Mouse (Mus musculus): ENCODE measurements at regions not wholly inside any gene's neighbourhood (a gene's known extent, or its start where the extent isn't known, plus 50 kb on each side); places are given as distances from the start of the nearest gene placed in this dataset.

DNA sequence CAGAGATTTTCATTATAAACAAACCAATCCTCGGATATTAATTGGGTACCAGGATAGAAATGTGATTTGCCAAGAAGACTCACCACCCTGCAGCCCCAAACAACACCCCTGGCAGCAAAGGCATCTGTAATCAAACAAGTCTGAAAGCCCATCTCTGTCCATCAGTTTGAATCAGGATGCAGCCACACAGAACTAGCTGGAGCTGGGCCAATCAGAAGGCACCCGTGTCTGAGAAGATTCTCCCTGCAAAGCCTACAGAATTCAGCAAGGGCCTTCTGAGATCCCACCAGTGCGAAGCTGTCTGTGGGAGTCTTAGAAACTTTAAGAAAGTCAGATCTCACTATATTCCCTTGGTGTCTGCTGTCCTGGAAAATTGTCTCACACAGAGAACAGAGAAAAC, 404.5 kb downstream of the Sox11 start:
- no peak for TF ChIP-seq CTCF (IDR thresholded peaks at IDR 0.05; ENCODE audit: low read depth)
- no peaks in the 10 kb centered on the region for H3K27me3 ChIP-seq (ENCODE audit: insufficient read depth, low read length)
- H3K27ac ChIP-seq (ENCODE audit: low read depth): no peak overlapping the region
- no peak overlapping the region for H3K4me2 ChIP-seq
- DNase-seq (peak; percentile 4), ATAC-seq (ENCODE audit: insufficient read depth) (no peak)
- H3K9me3 ChIP-seq (ENCODE audit: low read depth, low read length): peaks cover 5% of the 10 kb centered on the region; the same call in 1 of the 2 replicates
- WGBS: 52% methylated on average over 3 of the region's 3 CpGs
- no peak overlapping the region for H3K9ac ChIP-seq
- H3K4me1 ChIP-seq (ENCODE audit: insufficient read depth): no peaks in the 10 kb centered on the region; the same call in 1 of the 2 replicates
- no peak overlapping the region for H3K4me3 ChIP-seq (ENCODE audit: low read depth, low read length)
- H3K36me3 ChIP-seq (ENCODE audit: insufficient read depth): no peaks in the 10 kb centered on the region

DNA sequence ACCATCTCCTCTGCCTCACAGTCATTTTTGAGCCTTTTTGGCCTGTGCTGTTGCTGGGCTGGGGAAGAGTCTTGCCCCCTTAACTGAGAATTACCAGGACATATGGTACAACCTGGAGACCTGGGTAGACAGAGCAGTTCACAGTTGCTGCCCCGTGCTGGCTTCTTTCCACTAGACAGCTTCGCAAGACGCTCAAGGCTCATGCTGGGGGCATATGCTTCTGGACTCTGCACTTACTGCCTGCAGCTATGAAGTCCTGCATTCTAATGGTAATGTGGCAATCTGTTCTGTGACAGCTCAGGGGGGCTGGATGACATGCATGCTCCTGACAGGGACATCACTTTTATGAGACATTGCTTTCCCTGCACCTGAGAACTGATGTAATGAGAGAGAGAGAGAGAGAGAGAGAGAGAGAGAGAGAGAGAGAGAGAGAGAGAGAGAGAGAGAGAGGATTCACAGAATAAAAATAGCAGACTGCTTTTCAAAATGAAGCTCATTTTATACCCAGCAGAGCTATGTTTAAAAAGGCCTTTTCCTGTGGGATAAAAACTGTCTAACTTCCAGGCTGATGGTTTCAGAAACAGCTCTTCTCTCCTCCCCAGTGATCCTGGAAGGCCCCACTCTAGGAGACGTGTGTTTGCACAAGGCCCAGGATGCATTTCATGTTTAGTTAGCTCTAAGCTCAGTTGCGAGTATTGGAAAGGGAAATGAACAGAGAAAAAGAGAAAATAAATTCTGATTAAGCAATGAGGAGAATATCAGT, 405.5 kb downstream of the Sox11 start:
- no peak overlapping the region for H3K27ac ChIP-seq (ENCODE audit: low read depth)
- no peak overlapping the region for H3K4me2 ChIP-seq
- no peaks in the 10 kb centered on the region for H3K27me3 ChIP-seq (ENCODE audit: insufficient read depth, low read length)
- H3K4me1 ChIP-seq (ENCODE audit: insufficient read depth): no peaks in the 10 kb centered on the region; the same call in 1 of the 2 replicates
- peaks cover 5% of the 10 kb centered on the region; the same call in 1 of the 2 replicates for H3K9me3 ChIP-seq (ENCODE audit: low read depth, low read length)
- peak; percentile 47 for DNase-seq
- 43% methylated on average over 5 of the region's 5 CpGs for WGBS
- no peak overlapping the region for H3K4me3 ChIP-seq (ENCODE audit: low read depth, low read length)
- no peaks in the 10 kb centered on the region for H3K36me3 ChIP-seq (ENCODE audit: insufficient read depth)
- H3K9ac ChIP-seq: no peak overlapping the region
- no peak for ATAC-seq (ENCODE audit: insufficient read depth)
- TF ChIP-seq CTCF (IDR thresholded peaks at IDR 0.05; ENCODE audit: low read depth): no peak

DNA sequence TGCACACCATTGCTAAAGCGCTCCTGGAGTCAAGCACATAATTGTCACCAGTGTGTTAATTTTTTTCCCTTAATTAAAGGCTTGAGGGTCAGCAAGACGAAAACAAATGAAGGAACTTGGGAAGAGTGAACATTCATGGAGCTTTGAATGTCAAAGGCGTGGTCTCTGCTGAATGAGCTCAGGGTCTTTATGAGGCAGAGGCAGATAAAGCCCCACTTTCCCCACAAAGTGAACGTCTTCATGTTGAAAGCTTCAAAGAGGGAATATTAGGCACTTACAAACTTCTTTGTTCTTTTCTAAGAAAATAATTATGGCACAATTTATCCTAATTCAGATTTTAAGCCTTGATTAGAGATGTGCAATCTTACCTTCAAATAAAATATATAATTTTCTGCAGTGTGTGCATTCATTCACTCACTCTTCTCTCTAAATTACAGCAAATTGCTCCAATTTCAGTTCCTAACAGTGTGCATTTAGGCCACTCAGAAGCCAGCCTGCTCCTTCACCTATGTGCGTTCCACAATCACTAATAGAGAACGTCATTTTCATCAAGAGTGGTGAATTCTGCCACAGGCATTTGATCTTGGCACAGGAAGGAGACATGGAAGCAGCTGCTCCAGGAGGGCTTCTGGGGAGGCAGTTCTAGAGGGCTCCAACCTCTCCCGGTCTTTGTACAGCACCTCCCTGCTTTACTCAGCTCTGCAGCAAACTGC, 412.1 kb downstream of the Sox11 start:
- 76% methylated on average over 7 of the region's 7 CpGs for WGBS
- Histone ChIP-seq H3K4me3 (ENCODE audit: low read depth, low read length) (no peak overlapping the region), H3K36me3 (ENCODE audit: insufficient read depth) (no peaks in the 10 kb centered on the region), H3K27ac (ENCODE audit: low read depth) (no peak overlapping the region), H3K27me3 (ENCODE audit: insufficient read depth, low read length) (no peaks in the 10 kb centered on the region), H3K9me3 (ENCODE audit: low read depth, low read length) (no peaks in the 10 kb centered on the region), H3K4me2 (no peak overlapping the region), H3K9ac (no peak overlapping the region), H3K4me1 (ENCODE audit: insufficient read depth) (no peaks in the 10 kb centered on the region)
- no peak for ATAC-seq (ENCODE audit: insufficient read depth)
- no peak for DNase-seq
- TF ChIP-seq CTCF (IDR thresholded peaks at IDR 0.05; ENCODE audit: low read depth): no peak

- Histone ChIP-seq H3K9ac (no peak overlapping the region), H3K27me3 (ENCODE audit: insufficient read depth, low read length) (no peaks in the 10 kb centered on the region), H3K27ac (ENCODE audit: low read depth) (no peak overlapping the region), H3K36me3 (ENCODE audit: insufficient read depth) (no peaks in the 10 kb centered on the region), H3K4me3 (ENCODE audit: low read depth, low read length) (no peak overlapping the region), H3K4me1 (ENCODE audit: insufficient read depth) (no peaks in the 10 kb centered on the region), H3K9me3 (ENCODE audit: low read depth, low read length) (no peaks in the 10 kb centered on the region), H3K4me2 (no peak overlapping the region)
- 89% methylated on average over 1 of the region's 1 CpGs for WGBS
- no peak for DNase-seq
- no peak for TF ChIP-seq CTCF (IDR thresholded peaks at IDR 0.05; ENCODE audit: low read depth)
- no peak for ATAC-seq (ENCODE audit: insufficient read depth)
These were observed 436.2 kb downstream of the Sox11 start for GRCm38 (mm10) chr12:26906126-26906525.

DNA sequence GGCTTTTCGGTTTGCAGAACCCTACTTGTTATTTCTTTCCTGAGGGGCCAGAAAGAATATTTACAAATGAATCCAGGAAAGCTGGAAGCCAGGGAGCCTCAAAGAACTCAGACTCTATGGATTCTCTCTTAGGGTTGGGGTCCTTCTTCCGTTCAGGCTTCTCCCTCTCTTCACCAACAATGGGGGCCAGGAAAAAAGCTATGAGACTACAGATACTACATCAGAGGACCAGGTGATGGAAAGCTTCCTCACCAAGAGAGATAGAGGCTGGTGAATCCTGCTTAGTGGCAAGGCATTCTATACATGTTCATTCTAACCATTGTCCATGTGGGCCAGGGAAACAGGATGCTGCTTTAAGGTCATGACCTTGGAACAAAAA, 434.9 kb downstream of the Cmpk2 start:
- no peaks in the 10 kb centered on the region for H3K4me1 ChIP-seq (ENCODE audit: insufficient read depth)
- H3K4me3 ChIP-seq (ENCODE audit: low read depth, low read length): no peak overlapping the region
- H3K9ac ChIP-seq: no peak overlapping the region
- no peaks in the 10 kb centered on the region for H3K36me3 ChIP-seq (ENCODE audit: insufficient read depth)
- DNase-seq (no peak), ATAC-seq (ENCODE audit: insufficient read depth) (no peak)
- no peaks in the 10 kb centered on the region for H3K9me3 ChIP-seq (ENCODE audit: low read depth, low read length)
- no peaks in the 10 kb centered on the region for H3K27me3 ChIP-seq (ENCODE audit: insufficient read depth, low read length)
- peak overlapping the region; percentile 46 for H3K4me2 ChIP-seq
- no peak for TF ChIP-seq CTCF (IDR thresholded peaks at IDR 0.05; ENCODE audit: low read depth)
- 44% methylated on average over 2 of the region's 2 CpGs for WGBS
- H3K27ac ChIP-seq (ENCODE audit: low read depth): no peak overlapping the region

DNA sequence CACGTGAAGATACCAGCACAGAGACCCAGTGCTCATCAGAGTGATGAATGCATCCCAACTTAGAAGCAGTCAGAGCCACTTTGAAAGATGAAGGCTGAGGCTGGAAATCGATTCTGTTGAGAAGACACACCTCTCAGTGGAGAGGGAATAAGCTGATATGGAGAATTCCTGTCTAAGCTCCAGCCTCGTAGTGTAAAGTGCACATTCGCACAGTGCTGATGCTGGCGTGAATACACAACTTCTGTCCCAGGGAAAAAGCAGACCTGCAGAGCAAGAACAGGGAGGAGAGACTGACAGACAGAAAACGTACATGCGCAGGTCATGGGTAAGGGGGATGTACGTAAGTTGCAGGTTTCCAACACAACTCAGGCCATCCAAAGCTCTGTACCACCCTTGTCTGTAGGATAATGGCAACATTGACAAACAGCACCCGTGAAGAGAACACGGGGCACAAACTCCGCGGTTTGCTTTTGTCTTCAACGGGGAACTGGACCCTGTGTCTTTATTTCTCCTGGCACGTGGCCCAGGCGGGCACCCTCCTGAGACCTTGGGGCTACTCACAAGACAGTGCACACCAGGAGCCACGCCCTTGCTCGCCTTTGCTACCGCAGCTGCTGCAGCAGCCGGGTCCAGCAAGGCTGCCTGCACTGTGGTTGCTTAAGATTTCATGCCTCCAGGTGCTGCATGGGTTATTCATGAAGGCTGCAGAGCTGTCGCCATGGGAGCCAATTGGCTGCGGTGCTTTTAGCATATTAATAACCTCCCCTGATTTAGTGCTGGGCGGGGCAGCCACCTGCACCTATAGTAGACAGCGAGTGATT, 434.3 kb downstream of the Cmpk2 start:
- no peaks in the 10 kb centered on the region for H3K27me3 ChIP-seq (ENCODE audit: insufficient read depth, low read length)
- H3K9me3 ChIP-seq (ENCODE audit: low read depth, low read length): no peaks in the 10 kb centered on the region
- DNase-seq (peak; percentile 4), ATAC-seq (ENCODE audit: insufficient read depth) (no peak)
- no peak overlapping the region for H3K4me3 ChIP-seq (ENCODE audit: low read depth, low read length)
- H3K27ac ChIP-seq (ENCODE audit: low read depth): no peak overlapping the region
- no peaks in the 10 kb centered on the region for H3K36me3 ChIP-seq (ENCODE audit: insufficient read depth)
- H3K9ac ChIP-seq: no peak overlapping the region
- no peaks in the 10 kb centered on the region for H3K4me1 ChIP-seq (ENCODE audit: insufficient read depth)
- H3K4me2 ChIP-seq: peak overlapping the region; percentile 46
- WGBS: 31% methylated on average over 23 of the region's 23 CpGs
- TF ChIP-seq CTCF (IDR thresholded peaks at IDR 0.05; ENCODE audit: low read depth): no peak

GRCm38 (mm10) chr12:26891190-26891589, 422.2 kb downstream of the Cmpk2 start:
- no peak for TF ChIP-seq CTCF (IDR thresholded peaks at IDR 0.05; ENCODE audit: low read depth)
- no peaks in the 10 kb centered on the region for H3K9me3 ChIP-seq (ENCODE audit: low read depth, low read length)
- no peak overlapping the region for H3K9ac ChIP-seq
- H3K4me1 ChIP-seq (ENCODE audit: insufficient read depth): no peaks in the 10 kb centered on the region
- H3K36me3 ChIP-seq (ENCODE audit: insufficient read depth): no peaks in the 10 kb centered on the region
- no peak for DNase-seq
- no peak overlapping the region for H3K27ac ChIP-seq (ENCODE audit: low read depth)
- H3K4me3 ChIP-seq (ENCODE audit: low read depth, low read length): no peak overlapping the region
- H3K27me3 ChIP-seq (ENCODE audit: insufficient read depth, low read length): no peaks in the 10 kb centered on the region
- ATAC-seq (ENCODE audit: insufficient read depth): no peak
- no peak overlapping the region for H3K4me2 ChIP-seq
- 63% methylated on average over 4 of the region's 4 CpGs for WGBS

Measured in lung, embryonic 14.5 days (tissue).